Comparison of ENCODE assay signal across 9 mouse cellular contexts in genomic region chr10:58651270-58652042, GRCm38 (mm10). TPM values are rescaled to one million over a fixed set of nuclear protein-coding genes. Genes with fewer than 3 reads are reported as not detected.
DNase-seq lines count a peak whose midpoint lies in the region; ATAC-seq and TF ChIP-seq lines count a peak whose summit lies in the region.
"Had no signal": no experiment of that assay in that cellular context is flagged by ENCODE, and none has a peak within 500 bp of the region (broad histone marks: within the 10 kb centered on the region; RNA-seq: fewer than 3 reads in every experiment).

No protein-coding gene starts in this region.

- H3K4me3 ChIP-seq in forebrain, embryonic 10.5 days: peak overlapping the region; percentile 37
- peak overlapping the region; percentile 6; the same call in 1 of the 2 replicates for H3K4me3 ChIP-seq in intestine, postnatal 0 days (ENCODE audit: low read depth, low read length)

- H3K4me1 ChIP-seq in forebrain, embryonic 10.5 days: peaks cover 32% of the 10 kb centered on the region
- no peaks in the 10 kb centered on the region for H3K4me1 ChIP-seq in intestine, postnatal 0 days (replicated peaks; ENCODE audit: control insufficient read depth, insufficient read depth, low read length)

- H3K27me3 ChIP-seq in forebrain, embryonic 10.5 days (ENCODE audit: poor library complexity, severe bottlenecking): peaks cover 94% of the 10 kb centered on the region
- no peaks in the 10 kb centered on the region for H3K27me3 ChIP-seq in intestine, postnatal 0 days (replicated peaks; ENCODE audit: control insufficient read depth, insufficient read depth, low read length)

- no peak for TF ChIP-seq CTCF in intestine, postnatal 0 days (IDR thresholded peaks at IDR 0.05; ENCODE audit: low read depth)

- DNase-seq in lung, postnatal 36 days: peak; percentile 22
- no peak for DNase-seq in lung, postnatal 14 days
- DNase-seq in forebrain, embryonic 10.5 days (ENCODE audit: extremely low spot score, low spot score): peak; percentile 37
- peak; percentile 39 for DNase-seq in retina, embryonic 14.5 days (ENCODE audit: low spot score)
- DNase-seq in adrenal gland, postnatal 25 days: no peak

- no peak overlapping the region for H3K9ac ChIP-seq in intestine, postnatal 0 days (ENCODE audit: low read depth, low read length)

- WGBS in forebrain, embryonic 10.5 days: 3% methylated on average over 22 of the region's 22 CpGs
- WGBS in intestine, postnatal 0 days: 11% methylated on average over 22 of the region's 22 CpGs

- peak overlapping the region; percentile 35; the same call in 1 of the 2 replicates for H3K4me2 ChIP-seq in intestine, postnatal 0 days (replicated peaks; ENCODE audit: low read depth)

- no peak for ATAC-seq in intestine, postnatal 0 days
- ATAC-seq in frontal cortex, adult (ENCODE audit: low TSS enrichment): no peak
- ATAC-seq in erythroblast, adult 5-6 weeks (replicated peaks; ENCODE audit: low FRiP score, poor library complexity, severe bottlenecking): no peak

- H3K36me3 ChIP-seq in forebrain, embryonic 10.5 days (replicated peaks): no peaks in the 10 kb centered on the region
- H3K36me3 ChIP-seq in intestine, postnatal 0 days (ENCODE audit: control insufficient read depth, insufficient read depth): no peaks in the 10 kb centered on the region

- H3K9me3 ChIP-seq in forebrain, embryonic 10.5 days: peaks cover 4% of the 10 kb centered on the region
- H3K9me3 ChIP-seq in intestine, postnatal 0 days (ENCODE audit: control insufficient read depth): 0 out of 2 replicates have a peak, but pooled peaks cover 3% of the 10 kb centered on the region

- H3K27ac ChIP-seq in forebrain, embryonic 10.5 days: peak overlapping the region; percentile 62; the same call in 1 of the 2 replicates
- no peak overlapping the region for H3K27ac ChIP-seq in intestine, postnatal 0 days (ENCODE audit: low read depth, low read length)

RNA-seq across cellular contexts. Expression of gene Edar, which starts 24.0 kb away (rescaled TPM):
- polyA plus RNA-seq in forebrain, embryonic 10.5 days (2016; fragmentation: Nextera tagmentation; extraction: Ambion mirVana): 0.53 and 0.62 TPM in 2 replicates
- polyA plus RNA-seq in intestine, postnatal 0 days (2015; fragmentation: Nextera tagmentation; extraction: Ambion mirVana): 0.16 and 0.27 TPM in 2 replicates
- total RNA-seq in adrenal gland, postnatal 25 days (2021): 0.21 and 0.24 TPM in 2 replicates
- not detected in 2 replicates for total RNA-seq in erythroblast, adult 5-6 weeks (2015; ENCODE audit: low replicate concordance)
- not detected in 2 replicates for total RNA-seq in erythroblast, adult 5-6 weeks (2017; ENCODE audit: low replicate concordance)
- total RNA-seq: neutrophil, adult 5-6 weeks had no signal

Comparison
In these comparisons a context has a peak if more than half of its experiments do, and no peak if none do; other contexts are left out.
1. DNase-seq: peak in lung, postnatal 36 days (single experiment), forebrain, embryonic 10.5 days (single experiment) and retina, embryonic 14.5 days (single experiment); none in lung, postnatal 14 days (single experiment) and adrenal gland, postnatal 25 days (single experiment).